Mouse (Mus musculus) liver, postnatal 0 days (tissue): ENCODE measurements at regions not wholly inside any gene's neighbourhood (a gene's known extent, or its start where the extent isn't known, plus 50 kb on each side); places are given as distances from the start of the nearest gene placed in this dataset.

Experiments
- CTCF ChIP-seq: sonication (generic); IDR thresholded peaks from 2 replicates; pipeline ENCODE4 v1.5.1; 2016; ENCODE audit warnings: antibody characterized with exemption, low read depth
- EP300 ChIP-seq: IDR thresholded peaks from 2 replicates; pipeline ENCODE4 v1.6.1; 2016; ENCODE audit warnings: antibody characterized with exemption, low read depth, mild to moderate bottlenecking

DNA sequence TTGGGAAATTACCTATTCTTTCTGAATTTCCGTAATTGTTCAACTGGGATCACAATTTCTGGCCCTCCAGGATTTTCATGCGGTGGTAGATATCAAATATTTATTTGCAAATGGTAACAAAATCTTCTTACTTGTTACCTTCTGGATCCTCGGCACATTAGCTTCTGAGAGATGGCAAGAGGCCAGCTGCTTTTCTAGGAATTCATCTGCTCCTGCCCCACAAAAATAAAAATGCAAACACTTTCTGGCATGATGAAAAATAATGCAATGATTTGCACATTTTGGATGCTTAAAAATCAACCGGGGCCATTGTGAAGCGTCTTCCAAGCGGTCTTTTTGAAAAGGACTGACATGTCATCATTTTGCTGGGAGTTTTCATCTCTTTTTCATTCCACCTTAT, 258.9 kb downstream of the Tmem38b start:
- TF ChIP-seq CTCF = no peak
- no peak for TF ChIP-seq EP300
